Mouse (Mus musculus): ENCODE data around the gene Hs3st3a1. TPM values are rescaled to one million over a fixed set of nuclear protein-coding genes. Genes with fewer than 3 reads are reported as not detected.
A peak's percentile ranks its signal among the peaks of the same experiment; 100 is the strongest.

Hs3st3a1 gene
- polyA plus RNA-seq, 1 experiment from 2014 or later = 0.18 TPM

DNA sequence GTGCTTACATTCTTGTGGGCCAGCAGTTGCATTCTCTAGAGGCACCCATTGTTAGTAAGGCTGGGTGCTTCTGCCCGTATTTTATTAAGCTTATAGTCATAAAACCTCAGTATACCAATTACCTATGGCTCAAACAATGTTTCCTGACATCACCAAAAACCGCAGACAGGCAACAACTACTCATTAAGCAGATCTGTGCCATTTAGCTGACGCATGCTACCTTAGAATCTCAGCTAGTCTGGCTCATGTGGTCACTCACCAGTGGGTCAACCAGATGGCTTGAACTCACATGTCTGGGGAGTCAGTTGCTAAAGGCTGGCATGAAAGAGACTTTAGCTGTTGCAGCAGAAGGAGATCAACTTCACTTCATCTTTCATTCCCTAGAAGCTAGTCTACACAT is 67.9 kb downstream of the Hs3st3a1 start:
- H3K9ac ChIP-seq (ENCODE audit: low read depth, low read length) = no peak overlapping the region
- ATAC-seq (ENCODE audit: low read depth) = no peak
- no peaks in the 10 kb centered on the region for H3K27me3 ChIP-seq (ENCODE audit: control insufficient read depth, insufficient read depth, low read depth, low read length)
- H3K9me3 ChIP-seq (replicated peaks; ENCODE audit: control insufficient read depth, low read length) = no peaks in the 10 kb centered on the region
- no peaks in the 10 kb centered on the region for H3K4me1 ChIP-seq (ENCODE audit: control insufficient read depth, low read depth, low read length)
- H3K27ac ChIP-seq (ENCODE audit: low read length) = no peak overlapping the region
- H3K4me3 ChIP-seq (ENCODE audit: low read depth, low read length) = no peak overlapping the region
- no peak overlapping the region for H3K4me2 ChIP-seq (ENCODE audit: low read depth, low read length)
- 55% methylated on average over 3 of the region's 3 CpGs for WGBS (ENCODE audit: insufficient replicate concordance)
- no peaks in the 10 kb centered on the region for H3K36me3 ChIP-seq (ENCODE audit: control insufficient read depth, insufficient read depth)

- no peak overlapping the region for H3K9ac ChIP-seq (ENCODE audit: low read depth, low read length)
- H3K4me2 ChIP-seq (ENCODE audit: low read depth, low read length) = no peak overlapping the region
- no peaks in the 10 kb centered on the region for H3K9me3 ChIP-seq (replicated peaks; ENCODE audit: control insufficient read depth, low read length)
- H3K27me3 ChIP-seq (ENCODE audit: control insufficient read depth, insufficient read depth, low read depth, low read length) = no peaks in the 10 kb centered on the region
- H3K4me3 ChIP-seq (ENCODE audit: low read depth, low read length) = no peak overlapping the region
- 58% methylated on average over 1 of the region's 1 CpGs for WGBS (ENCODE audit: insufficient replicate concordance)
- no peaks in the 10 kb centered on the region for H3K36me3 ChIP-seq (ENCODE audit: control insufficient read depth, insufficient read depth)
- ATAC-seq (ENCODE audit: low read depth) = no peak
- H3K4me1 ChIP-seq (ENCODE audit: control insufficient read depth, low read depth, low read length) = peaks cover 15% of the 10 kb centered on the region
- H3K27ac ChIP-seq (ENCODE audit: low read length) = no peak overlapping the region
Measured at GRCm38 (mm10) chr11:64505924-64506323, 70.8 kb downstream of the Hs3st3a1 start.

DNA sequence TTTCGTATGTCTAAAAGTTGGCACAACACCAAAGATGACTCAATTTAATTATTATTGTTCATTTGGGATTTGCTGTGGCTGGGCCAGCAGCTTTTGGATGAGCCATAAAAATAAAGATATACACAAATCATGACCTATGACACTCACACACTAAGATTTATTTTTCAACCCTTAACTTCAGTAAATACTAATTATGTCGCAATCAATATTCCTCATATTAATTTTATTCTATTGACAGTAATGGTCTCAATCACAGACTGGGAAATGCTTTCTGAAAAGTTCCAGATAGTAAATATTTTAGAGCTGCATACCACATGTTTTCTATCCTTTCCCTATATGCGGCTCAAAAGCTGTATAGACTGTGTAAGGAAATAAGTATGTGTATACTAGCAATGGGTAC is 71.9 kb downstream of the Hs3st3a1 start:
- ATAC-seq (ENCODE audit: low read depth) = no peak
- Histone ChIP-seq H3K4me3 (ENCODE audit: low read depth, low read length) (no peak overlapping the region), H3K27me3 (ENCODE audit: control insufficient read depth, insufficient read depth, low read depth, low read length) (no peaks in the 10 kb centered on the region), H3K9ac (ENCODE audit: low read depth, low read length) (no peak overlapping the region), H3K9me3 (replicated peaks; ENCODE audit: control insufficient read depth, low read length) (no peaks in the 10 kb centered on the region), H3K36me3 (ENCODE audit: control insufficient read depth, insufficient read depth) (no peaks in the 10 kb centered on the region), H3K4me1 (ENCODE audit: control insufficient read depth, low read depth, low read length) (peaks cover 15% of the 10 kb centered on the region), H3K27ac (ENCODE audit: low read length) (no peak overlapping the region), H3K4me2 (ENCODE audit: low read depth, low read length) (no peak overlapping the region)
- 70% methylated on average over 3 of the region's 3 CpGs for WGBS (ENCODE audit: insufficient replicate concordance)

DNA sequence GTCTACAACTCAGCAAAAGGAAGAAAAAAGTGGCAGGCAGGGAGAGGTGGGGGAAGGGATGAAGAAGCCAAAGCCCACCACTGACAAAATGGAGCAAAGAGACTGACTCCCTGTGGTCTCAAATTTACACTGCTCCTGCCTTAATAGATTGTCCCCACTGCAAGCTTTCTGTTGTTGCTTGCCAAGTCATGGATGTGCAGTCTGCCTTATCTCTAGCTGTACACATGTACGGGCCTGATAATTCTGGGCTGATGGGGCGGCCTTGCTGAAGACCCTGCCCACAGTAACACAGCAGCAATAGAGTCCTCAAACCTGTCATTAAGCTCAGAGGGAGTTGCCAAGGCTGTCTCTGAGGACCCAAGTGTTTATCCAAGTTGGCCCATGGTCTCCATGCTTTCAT is 74.0 kb downstream of the Hs3st3a1 start:
- Histone ChIP-seq H3K4me2 (ENCODE audit: low read depth, low read length) (peak overlapping the region; percentile 18; the same call in 1 of the 2 replicates), H3K9ac (ENCODE audit: low read depth, low read length) (no peak overlapping the region), H3K9me3 (replicated peaks; ENCODE audit: control insufficient read depth, low read length) (no peaks in the 10 kb centered on the region), H3K27ac (ENCODE audit: low read length) (0 out of 2 replicates have a peak overlapping the region, but pooled peaks have one; percentile 35), H3K27me3 (ENCODE audit: control insufficient read depth, insufficient read depth, low read depth, low read length) (no peaks in the 10 kb centered on the region), H3K4me1 (ENCODE audit: control insufficient read depth, low read depth, low read length) (peaks cover 15% of the 10 kb centered on the region), H3K36me3 (ENCODE audit: control insufficient read depth, insufficient read depth) (no peaks in the 10 kb centered on the region), H3K4me3 (ENCODE audit: low read depth, low read length) (no peak overlapping the region)
- ATAC-seq (ENCODE audit: low read depth) = peak; percentile 96
- 39% methylated on average over 2 of the region's 2 CpGs for WGBS (ENCODE audit: insufficient replicate concordance)

DNA sequence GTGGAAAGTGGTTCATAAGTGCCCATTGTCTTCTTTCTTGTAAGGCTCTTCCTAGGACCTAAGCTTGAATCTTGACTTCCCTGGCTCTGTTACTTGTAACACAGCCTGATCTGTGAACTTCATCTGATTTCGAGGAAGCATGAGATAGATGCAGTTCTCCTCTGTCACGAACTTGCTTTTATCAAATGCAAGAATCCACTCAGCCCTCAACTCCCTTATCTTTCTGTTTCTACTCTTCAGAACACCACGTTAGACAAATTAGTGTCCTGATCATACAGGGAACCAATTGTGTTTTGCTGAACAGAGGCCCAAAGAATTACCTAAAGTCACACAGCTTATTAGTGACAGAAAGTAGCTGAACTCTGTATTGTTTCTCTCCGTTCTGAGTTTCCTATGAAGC is 77.2 kb downstream of the Hs3st3a1 start:
- no peak overlapping the region for H3K4me3 ChIP-seq (ENCODE audit: low read depth, low read length)
- H3K9me3 ChIP-seq (replicated peaks; ENCODE audit: control insufficient read depth, low read length) = no peaks in the 10 kb centered on the region
- no peaks in the 10 kb centered on the region for H3K27me3 ChIP-seq (ENCODE audit: control insufficient read depth, insufficient read depth, low read depth, low read length)
- H3K4me1 ChIP-seq (ENCODE audit: control insufficient read depth, low read depth, low read length) = peaks cover 15% of the 10 kb centered on the region
- H3K9ac ChIP-seq (ENCODE audit: low read depth, low read length) = no peak overlapping the region
- H3K36me3 ChIP-seq (ENCODE audit: control insufficient read depth, insufficient read depth) = no peaks in the 10 kb centered on the region
- H3K27ac ChIP-seq (ENCODE audit: low read length) = no peak overlapping the region
- no peak overlapping the region for H3K4me2 ChIP-seq (ENCODE audit: low read depth, low read length)
- 34% methylated on average over 4 of the region's 4 CpGs for WGBS (ENCODE audit: insufficient replicate concordance)
- no peak for ATAC-seq (ENCODE audit: low read depth)

GRCm38 (mm10) chr11:64513419-64513818 is 78.3 kb downstream of the Hs3st3a1 start:
- Histone ChIP-seq H3K27me3 (ENCODE audit: control insufficient read depth, insufficient read depth, low read depth, low read length) (no peaks in the 10 kb centered on the region), H3K4me1 (ENCODE audit: control insufficient read depth, low read depth, low read length) (peaks cover 13% of the 10 kb centered on the region), H3K9me3 (replicated peaks; ENCODE audit: control insufficient read depth, low read length) (no peaks in the 10 kb centered on the region), H3K27ac (ENCODE audit: low read length) (no peak overlapping the region), H3K9ac (ENCODE audit: low read depth, low read length) (no peak overlapping the region), H3K4me2 (ENCODE audit: low read depth, low read length) (no peak overlapping the region), H3K4me3 (ENCODE audit: low read depth, low read length) (no peak overlapping the region), H3K36me3 (ENCODE audit: control insufficient read depth, insufficient read depth) (no peaks in the 10 kb centered on the region)
- WGBS (ENCODE audit: insufficient replicate concordance) = 37% methylated on average over 5 of the region's 5 CpGs
- no peak for ATAC-seq (ENCODE audit: low read depth)

DNA sequence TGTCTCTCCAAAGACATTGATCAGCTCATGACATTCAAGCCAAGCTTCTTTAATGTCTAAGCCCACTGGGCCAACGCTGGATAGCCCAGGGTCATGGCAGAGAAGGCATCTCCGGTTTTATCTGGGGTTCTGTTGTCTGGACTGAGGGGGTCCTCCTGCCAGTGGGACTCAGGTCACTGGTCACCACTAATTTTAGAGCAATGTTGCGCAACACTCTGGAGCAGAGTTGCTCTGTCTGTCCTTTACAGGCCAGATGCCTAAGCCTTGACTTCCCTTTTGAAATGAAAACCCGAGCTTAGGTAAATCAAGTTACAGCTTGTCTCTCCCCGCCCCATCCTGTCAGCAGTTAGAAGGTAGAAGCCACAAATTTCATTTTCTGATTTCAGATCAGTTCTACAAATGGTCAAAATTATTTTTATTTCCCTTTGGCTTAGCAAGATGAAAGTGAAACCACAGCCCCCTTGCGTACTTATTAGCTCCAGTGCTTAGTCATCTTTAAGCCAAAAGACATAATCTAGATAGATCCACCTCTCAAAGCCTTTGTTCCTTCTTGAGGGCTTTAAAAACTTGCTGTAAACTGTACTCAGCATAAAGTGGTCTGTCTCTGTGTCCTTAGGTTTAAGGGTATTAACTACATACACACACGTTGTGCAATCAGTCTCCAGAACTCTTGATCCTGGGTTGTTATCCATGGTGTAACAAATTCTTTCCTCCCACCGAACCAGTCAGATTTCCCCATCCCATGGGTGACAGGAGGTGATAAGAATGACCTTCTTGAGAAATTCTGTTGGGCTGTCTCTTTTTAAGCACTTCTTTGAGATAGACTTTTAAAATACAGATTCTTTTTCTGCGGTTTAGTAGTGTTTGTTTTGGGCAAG is 81.8 kb downstream of the Hs3st3a1 start:
- no peak overlapping the region for H3K4me3 ChIP-seq (ENCODE audit: low read depth, low read length)
- H3K4me1 ChIP-seq (ENCODE audit: control insufficient read depth, low read depth, low read length) = no peaks in the 10 kb centered on the region
- WGBS (ENCODE audit: insufficient replicate concordance) = 42% methylated on average over 9 of the region's 9 CpGs
- no peak overlapping the region for H3K9ac ChIP-seq (ENCODE audit: low read depth, low read length)
- no peak for ATAC-seq (ENCODE audit: low read depth)
- H3K36me3 ChIP-seq (ENCODE audit: control insufficient read depth, insufficient read depth) = no peaks in the 10 kb centered on the region
- no peak overlapping the region for H3K27ac ChIP-seq (ENCODE audit: low read length)
- no peaks in the 10 kb centered on the region for H3K9me3 ChIP-seq (replicated peaks; ENCODE audit: control insufficient read depth, low read length)
- peaks cover 22% of the 10 kb centered on the region for H3K27me3 ChIP-seq (ENCODE audit: control insufficient read depth, insufficient read depth, low read depth, low read length)
- H3K4me2 ChIP-seq (ENCODE audit: low read depth, low read length) = no peak overlapping the region

GRCm38 (mm10) chr11:64518146-64518841 is 83.2 kb downstream of the Hs3st3a1 start:
- peaks cover 22% of the 10 kb centered on the region for H3K27me3 ChIP-seq (ENCODE audit: control insufficient read depth, insufficient read depth, low read depth, low read length)
- no peaks in the 10 kb centered on the region for H3K9me3 ChIP-seq (replicated peaks; ENCODE audit: control insufficient read depth, low read length)
- H3K4me3 ChIP-seq (ENCODE audit: low read depth, low read length) = no peak overlapping the region
- 44% methylated on average over 6 of the region's 6 CpGs for WGBS (ENCODE audit: insufficient replicate concordance)
- H3K4me2 ChIP-seq (ENCODE audit: low read depth, low read length) = no peak overlapping the region
- no peak overlapping the region for H3K27ac ChIP-seq (ENCODE audit: low read length)
- no peak for ATAC-seq (ENCODE audit: low read depth)
- no peaks in the 10 kb centered on the region for H3K4me1 ChIP-seq (ENCODE audit: control insufficient read depth, low read depth, low read length)
- no peaks in the 10 kb centered on the region for H3K36me3 ChIP-seq (ENCODE audit: control insufficient read depth, insufficient read depth)
- H3K9ac ChIP-seq (ENCODE audit: low read depth, low read length) = no peak overlapping the region

GRCm38 (mm10) chr11:64523993-64524570 is 89.0 kb downstream of the Hs3st3a1 start:
- Histone ChIP-seq H3K27me3 (ENCODE audit: control insufficient read depth, insufficient read depth, low read depth, low read length) (peaks cover 19% of the 10 kb centered on the region), H3K9me3 (replicated peaks; ENCODE audit: control insufficient read depth, low read length) (no peaks in the 10 kb centered on the region), H3K27ac (ENCODE audit: low read length) (no peak overlapping the region), H3K4me2 (ENCODE audit: low read depth, low read length) (no peak overlapping the region), H3K9ac (ENCODE audit: low read depth, low read length) (no peak overlapping the region), H3K4me1 (ENCODE audit: control insufficient read depth, low read depth, low read length) (no peaks in the 10 kb centered on the region), H3K4me3 (ENCODE audit: low read depth, low read length) (no peak overlapping the region), H3K36me3 (ENCODE audit: control insufficient read depth, insufficient read depth) (no peaks in the 10 kb centered on the region)
- 40% methylated on average over 8 of the region's 8 CpGs for WGBS (ENCODE audit: insufficient replicate concordance)
- no peak for ATAC-seq (ENCODE audit: low read depth)

Measured in liver, embryonic 16.5 days (tissue).